Comparison of ENCODE assay signal across 9 mouse cellular contexts in genomic region chr10:61757022-61757421, GRCm38 (mm10). TPM values are rescaled to one million over a fixed set of nuclear protein-coding genes. Genes with fewer than 3 reads are reported as not detected.
A peak's percentile ranks its signal among the peaks of the same experiment; 100 is the strongest.
DNase-seq lines count a peak whose midpoint lies in the region; ATAC-seq and TF ChIP-seq lines count a peak whose summit lies in the region.
"Had no signal": no experiment of that assay in that cellular context is flagged by ENCODE, and none has a peak within 500 bp of the region (broad histone marks: within the 10 kb centered on the region; RNA-seq: fewer than 3 reads in every experiment).

No protein-coding gene starts in this region.

- 91% methylated on average over 14 of the region's 14 CpGs for WGBS in kidney, embryonic 15.5 days
- WGBS in midbrain, postnatal 0 days: 95% methylated on average over 14 of the region's 14 CpGs

- no peak overlapping the region for H3K4me2 ChIP-seq in kidney, embryonic 15.5 days
- no peak overlapping the region for H3K4me2 ChIP-seq in midbrain, postnatal 0 days (ENCODE audit: low read depth, low read length, poor library complexity, severe bottlenecking)

- H3K27me3 ChIP-seq in kidney, embryonic 15.5 days: no peaks in the 10 kb centered on the region
- H3K27me3 ChIP-seq in midbrain, postnatal 0 days (ENCODE audit: insufficient read depth, low read length): no peaks in the 10 kb centered on the region

- no peak overlapping the region for H3K27ac ChIP-seq in kidney, embryonic 15.5 days
- H3K27ac ChIP-seq in midbrain, postnatal 0 days (ENCODE audit: low read depth, low read length): no peak overlapping the region

- no peak overlapping the region for H3K4me3 ChIP-seq in kidney, embryonic 15.5 days (replicated peaks)
- H3K4me3 ChIP-seq in midbrain, postnatal 0 days (ENCODE audit: low read depth, low read length): no peak overlapping the region

- peaks cover 52% of the 10 kb centered on the region for H3K36me3 ChIP-seq in kidney, embryonic 15.5 days
- H3K36me3 ChIP-seq in midbrain, postnatal 0 days (ENCODE audit: insufficient read depth, low read length): peaks cover 21% of the 10 kb centered on the region

- peaks cover 25% of the 10 kb centered on the region for H3K4me1 ChIP-seq in kidney, embryonic 15.5 days
- H3K4me1 ChIP-seq in midbrain, postnatal 0 days (ENCODE audit: insufficient read depth, low read length): no peaks in the 10 kb centered on the region

- no peak overlapping the region for H3K9ac ChIP-seq in kidney, embryonic 15.5 days
- no peak overlapping the region for H3K9ac ChIP-seq in midbrain, postnatal 0 days (replicated peaks; ENCODE audit: low read length, poor library complexity, severe bottlenecking)

- no peaks in the 10 kb centered on the region for H3K9me3 ChIP-seq in kidney, embryonic 15.5 days (replicated peaks)
- no peaks in the 10 kb centered on the region for H3K9me3 ChIP-seq in midbrain, postnatal 0 days (ENCODE audit: low read length)

- ATAC-seq in kidney, embryonic 15.5 days (replicated peaks; ENCODE audit: low FRiP score): no peak
- no peak for ATAC-seq in midbrain, postnatal 0 days (ENCODE audit: low FRiP score)

- no peak for TF ChIP-seq CTCF in midbrain, postnatal 0 days (IDR thresholded peaks at IDR 0.05)

- DNase-seq in kidney, adult 11 months: peak; percentile 47
- peak; percentile 68 for DNase-seq in gastrocnemius, adult 18-20 months (ENCODE audit: low spot score)
- peak; percentile 46 for DNase-seq in kidney, adult 9 months
- peak; percentile 16 for DNase-seq in ovary, postnatal 36 days (ENCODE audit: low spot score)
- DNase-seq in layer of hippocampus, postnatal 25 days (ENCODE audit: extremely low spot score in 1 of 2, low spot score in 1 of 2): no peak
- no peak for DNase-seq in midbrain, postnatal 0 days (ENCODE audit: low spot score)
- DNase-seq in retina, embryonic 14.5 days (ENCODE audit: low spot score): no peak
- DNase-seq: layer of hippocampus, adult 9-11 months had no signal

RNA-seq across cellular contexts. Expression of gene H2afy2, which starts 26.9 kb away (rescaled TPM):
- polyA plus RNA-seq in kidney, embryonic 15.5 days (2015; fragmentation: Nextera tagmentation; extraction: Ambion mirVana): 155 and 156 TPM in 2 replicates
- total RNA-seq in gastrocnemius, adult 18-20 months (2021): under 1 TPM; 0.71 to 0.83 TPM
- total RNA-seq in layer of hippocampus, postnatal 25 days (2021): 10 to 100 TPM; 15.6 to 17.2 TPM
- 116 and 123 TPM in 2 replicates for total RNA-seq in midbrain, postnatal 0 days (2014; rRNA removed)
- polyA plus RNA-seq in midbrain, postnatal 0 days (2015; fragmentation: Nextera tagmentation; extraction: Ambion mirVana): 185 and 206 TPM in 2 replicates

RNA-seq across cellular contexts. Expression of gene Aifm2, which starts 42.0 kb away (rescaled TPM):
- 19.6 and 20.5 TPM in 2 replicates for polyA plus RNA-seq in kidney, embryonic 15.5 days (2015; fragmentation: Nextera tagmentation; extraction: Ambion mirVana)
- total RNA-seq in gastrocnemius, adult 18-20 months (2021): 10 to 100 TPM; 12.4 to 15.2 TPM
- total RNA-seq in layer of hippocampus, postnatal 25 days (2021): 1 to 10 TPM; 5.8 to 6.4 TPM
- total RNA-seq in midbrain, postnatal 0 days (2014; rRNA removed): 21.4 and 27.4 TPM in 2 replicates
- polyA plus RNA-seq in midbrain, postnatal 0 days (2015; fragmentation: Nextera tagmentation; extraction: Ambion mirVana): 18.6 and 19.2 TPM in 2 replicates

Comparison
In these comparisons a context has a peak if more than half of its experiments do, and no peak if none do; other contexts are left out.
1. DNase-seq: peak in kidney, adult 11 months (single experiment), gastrocnemius, adult 18-20 months (single experiment), kidney, adult 9 months (single experiment) and ovary, postnatal 36 days (single experiment); none in layer of hippocampus, postnatal 25 days (0 of 2), midbrain, postnatal 0 days (single experiment) and retina, embryonic 14.5 days (single experiment).
2. RNA of gene H2afy2, which starts 26.9 kb away (total RNA-seq): 116 to 123 TPM in midbrain, postnatal 0 days and 15.6 to 17.2 TPM in layer of hippocampus, postnatal 25 days; 0.71 to 0.83 TPM in gastrocnemius, adult 18-20 months; every median in the first group is over 4 times any median in the second.